Mouse (Mus musculus) small intestine, adult 2 months (tissue): ENCODE results near the gene Ppme1.

Experiments
- CTCF ChIP-seq: fragments of 200-500 bp; IDR thresholded peaks from 2 replicates; pipeline ENCODE4 v1.5.1; 2012; ENCODE audit warnings: low read depth, mild to moderate bottlenecking, control low read depth, inconsistent platforms, low read length, moderate library complexity, mixed read lengths; ENCODE audit not compliant: insufficient replicate concordance, insufficient read length; ENCODE audit errors: extremely low read depth
- POLR2A ChIP-seq: fragments of 200-500 bp; IDR thresholded peaks from 2 replicates; pipeline ENCODE4 v1.6.1; 2012; ENCODE audit warnings: low read depth, mild to moderate bottlenecking, control low read depth, inconsistent platforms, low read length, moderate library complexity

DNA sequence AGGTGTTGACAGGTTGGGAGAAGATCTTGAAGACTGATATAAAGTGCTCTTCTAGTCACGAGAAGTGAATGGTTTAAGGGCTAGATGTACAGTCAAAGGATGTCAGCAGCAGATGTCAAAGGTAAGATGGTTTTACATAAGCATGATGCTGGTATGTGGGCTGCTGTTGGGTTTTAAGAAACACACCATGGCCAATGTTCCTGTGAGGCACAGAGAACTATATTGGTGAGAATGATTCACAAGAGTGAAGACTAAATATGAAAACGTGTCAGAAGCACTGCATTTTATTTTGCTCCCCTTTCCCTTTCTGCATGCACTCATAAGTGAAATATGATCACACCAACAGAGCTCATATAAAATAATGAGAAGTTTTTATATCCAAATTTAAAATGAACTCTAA, 8.9 kb downstream of the Ppme1 start:
- TF ChIP-seq CTCF (no peak), POLR2A (no peak)
